Comparison of ENCODE assay signal across 18 mouse cellular contexts in the genomic region with DNA sequence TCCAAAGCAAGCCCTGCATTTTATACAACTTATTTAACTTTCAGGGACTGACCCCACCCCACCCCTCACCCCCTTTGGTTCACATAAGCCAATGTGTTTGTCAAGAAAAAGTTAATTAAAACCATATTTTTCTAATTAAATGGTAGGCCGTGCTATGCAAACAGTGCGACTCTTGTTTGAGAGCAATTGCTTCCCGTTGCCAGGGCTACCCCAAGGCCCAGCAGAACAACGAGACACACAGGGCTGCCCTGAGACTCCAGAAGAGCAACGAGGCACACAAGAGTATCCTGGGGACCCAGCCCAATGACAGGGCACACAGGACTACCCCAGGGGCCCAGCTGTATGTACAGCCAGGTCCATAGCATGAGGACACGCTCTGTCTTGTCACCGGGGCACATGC. TPM values are rescaled to one million over a fixed set of nuclear protein-coding genes. Genes with fewer than 3 reads are reported as not detected.
DNase-seq lines count a peak whose midpoint lies in the region; ATAC-seq lines count a peak whose summit lies in the region.
"Had no signal": no experiment of that assay in that cellular context is flagged by ENCODE, and none has a peak within 500 bp of the region (broad histone marks: within the 10 kb centered on the region; RNA-seq: fewer than 3 reads in every experiment).

No protein-coding gene starts in this region.

- no peaks in the 10 kb centered on the region for H3K9me3 ChIP-seq in forebrain, embryonic 10.5 days
- no peaks in the 10 kb centered on the region for H3K9me3 ChIP-seq in forebrain, embryonic 12.5 days
- H3K9me3 ChIP-seq in midbrain, embryonic 13.5 days, result no peaks in the 10 kb centered on the region
- no peaks in the 10 kb centered on the region for H3K9me3 ChIP-seq in midbrain, embryonic 10.5 days (replicated peaks)
- no peaks in the 10 kb centered on the region for H3K9me3 ChIP-seq in embryonic facial prominence, embryonic 13.5 days
- no peaks in the 10 kb centered on the region for H3K9me3 ChIP-seq in limb, embryonic 13.5 days

- H3K4me3 ChIP-seq in forebrain, embryonic 10.5 days, result no peak overlapping the region
- no peak overlapping the region for H3K4me3 ChIP-seq in forebrain, embryonic 12.5 days (replicated peaks)
- H3K4me3 ChIP-seq in midbrain, embryonic 13.5 days (replicated peaks), result no peak overlapping the region
- H3K4me3 ChIP-seq in midbrain, embryonic 10.5 days, result no peak overlapping the region
- H3K4me3 ChIP-seq in embryonic facial prominence, embryonic 13.5 days, result no peak overlapping the region
- H3K4me3 ChIP-seq in limb, embryonic 13.5 days, result no peak overlapping the region
- H3K4me3 ChIP-seq: gastrocnemius, adult 2 months; left cerebral cortex, adult 2 months had no signal

- H3K36me3 ChIP-seq in forebrain, embryonic 10.5 days (replicated peaks), result no peaks in the 10 kb centered on the region
- H3K36me3 ChIP-seq in forebrain, embryonic 12.5 days (replicated peaks), result no peaks in the 10 kb centered on the region
- H3K36me3 ChIP-seq in midbrain, embryonic 13.5 days, result no peaks in the 10 kb centered on the region
- H3K36me3 ChIP-seq in midbrain, embryonic 10.5 days, result no peaks in the 10 kb centered on the region
- H3K36me3 ChIP-seq in embryonic facial prominence, embryonic 13.5 days, result no peaks in the 10 kb centered on the region
- no peaks in the 10 kb centered on the region for H3K36me3 ChIP-seq in limb, embryonic 13.5 days

- H3K27me3 ChIP-seq in forebrain, embryonic 10.5 days (ENCODE audit: poor library complexity, severe bottlenecking), result peaks cover 23% of the 10 kb centered on the region
- peaks cover 16% of the 10 kb centered on the region for H3K27me3 ChIP-seq in forebrain, embryonic 12.5 days
- peaks cover 6% of the 10 kb centered on the region for H3K27me3 ChIP-seq in midbrain, embryonic 13.5 days
- H3K27me3 ChIP-seq in midbrain, embryonic 10.5 days (ENCODE audit: low read depth, poor library complexity, severe bottlenecking), result peaks cover 26% of the 10 kb centered on the region
- 0 out of 2 replicates have a peak, but pooled peaks cover 4% of the 10 kb centered on the region for H3K27me3 ChIP-seq in embryonic facial prominence, embryonic 13.5 days
- peaks cover 3% of the 10 kb centered on the region; the same call in 1 of the 2 replicates for H3K27me3 ChIP-seq in limb, embryonic 13.5 days

- peak overlapping the region; percentile 72 for H3K27ac ChIP-seq in forebrain, embryonic 10.5 days
- no peak overlapping the region for H3K27ac ChIP-seq in forebrain, embryonic 12.5 days
- no peak overlapping the region for H3K27ac ChIP-seq in midbrain, embryonic 13.5 days
- H3K27ac ChIP-seq in midbrain, embryonic 10.5 days (replicated peaks), result no peak overlapping the region
- peak overlapping the region; percentile 81 for H3K27ac ChIP-seq in embryonic facial prominence, embryonic 13.5 days
- H3K27ac ChIP-seq in limb, embryonic 13.5 days, result peak overlapping the region; percentile 78
- H3K27ac ChIP-seq: gastrocnemius, adult 2 months; left cerebral cortex, adult 2 months; macrophage had no signal

- H3K4me1 ChIP-seq in forebrain, embryonic 10.5 days, result peaks cover 52% of the 10 kb centered on the region
- H3K4me1 ChIP-seq in forebrain, embryonic 12.5 days, result peaks cover 10% of the 10 kb centered on the region
- H3K4me1 ChIP-seq in midbrain, embryonic 13.5 days (replicated peaks), result 0 out of 2 replicates have a peak, but pooled peaks cover 8% of the 10 kb centered on the region
- peaks cover 29% of the 10 kb centered on the region for H3K4me1 ChIP-seq in midbrain, embryonic 10.5 days
- H3K4me1 ChIP-seq in embryonic facial prominence, embryonic 13.5 days, result peaks cover 61% of the 10 kb centered on the region
- peaks cover 78% of the 10 kb centered on the region for H3K4me1 ChIP-seq in limb, embryonic 13.5 days

- ATAC-seq in forebrain, embryonic 12.5 days (ENCODE audit: low FRiP score), result no peak
- ATAC-seq in midbrain, embryonic 13.5 days, result peak; percentile 49; the same call in 1 of the 2 replicates
- ATAC-seq in embryonic facial prominence, embryonic 13.5 days (ENCODE audit: insufficient number of reproducible peaks, insufficient read depth, low FRiP score, low TSS enrichment, low read depth), result no peak
- ATAC-seq in limb, embryonic 13.5 days (ENCODE audit: low FRiP score, low read depth), result peak; percentile 46; the same call in 1 of the 2 replicates
- ATAC-seq: inflammation-experienced regulatory T-cells, adult 6 months had no signal

- H3K4me2 ChIP-seq in forebrain, embryonic 12.5 days, result no peak overlapping the region
- H3K4me2 ChIP-seq in midbrain, embryonic 13.5 days (replicated peaks), result no peak overlapping the region
- no peak overlapping the region for H3K4me2 ChIP-seq in embryonic facial prominence, embryonic 13.5 days
- no peak overlapping the region for H3K4me2 ChIP-seq in limb, embryonic 13.5 days (replicated peaks)
- H3K4me2 ChIP-seq: lung, embryonic 14.5 days had no signal

- no peak for DNase-seq in forebrain, embryonic 10.5 days (ENCODE audit: extremely low spot score, low spot score)
- no peak for DNase-seq in midbrain, embryonic 10.5 days (ENCODE audit: low spot score)
- DNase-seq in testis, postnatal 14 days (ENCODE audit: low spot score), result no peak
- DNase-seq in kidney, postnatal 4 days, result no peak
- DNase-seq: adrenal gland, postnatal 36 days; gastrocnemius, adult 2 months; heart, adult 18-20 months; kidney, adult 9 months; lung, embryonic 14.5 days; thymus, postnatal 4 days had no signal

- no peak overlapping the region for H3K9ac ChIP-seq in forebrain, embryonic 12.5 days
- H3K9ac ChIP-seq in midbrain, embryonic 13.5 days (replicated peaks), result no peak overlapping the region
- no peak overlapping the region for H3K9ac ChIP-seq in embryonic facial prominence, embryonic 13.5 days
- no peak overlapping the region for H3K9ac ChIP-seq in limb, embryonic 13.5 days
- H3K9ac ChIP-seq: lung, embryonic 14.5 days had no signal

- 61% methylated on average over 7 of the region's 7 CpGs for WGBS in forebrain, embryonic 10.5 days
- 70% methylated on average over 7 of the region's 7 CpGs for WGBS in forebrain, embryonic 12.5 days
- WGBS in midbrain, embryonic 13.5 days, result 69% methylated on average over 7 of the region's 7 CpGs
- 74% methylated on average over 7 of the region's 7 CpGs for WGBS in midbrain, embryonic 10.5 days
- WGBS in embryonic facial prominence, embryonic 13.5 days, result 36% methylated on average over 7 of the region's 7 CpGs
- WGBS in limb, embryonic 13.5 days, result 35% methylated on average over 7 of the region's 7 CpGs

RNA-seq across cellular contexts. Expression of a gene that starts 14.9 kb away (rescaled TPM):
- polyA plus RNA-seq in forebrain, embryonic 10.5 days (2016; fragmentation: Nextera tagmentation; extraction: Ambion mirVana), result 1.1 and 1.9 TPM in 2 replicates
- polyA plus RNA-seq in forebrain, embryonic 12.5 days (2016; fragmentation: Nextera tagmentation; extraction: Ambion mirVana), result 4.3 and 5.3 TPM in 2 replicates
- 5.8 and 6.7 TPM in 2 replicates for polyA plus RNA-seq in midbrain, embryonic 13.5 days (2015; fragmentation: Nextera tagmentation; extraction: Ambion mirVana)
- 1.2 and 3.1 TPM in 2 replicates for polyA plus RNA-seq in midbrain, embryonic 10.5 days (2016; fragmentation: Nextera tagmentation; extraction: Ambion mirVana)
- 13.8 and 23.0 TPM in 2 replicates for polyA plus RNA-seq in embryonic facial prominence, embryonic 13.5 days (2015; fragmentation: Nextera tagmentation; extraction: Ambion mirVana)
- 32.1 and 47.5 TPM in 2 replicates for polyA plus RNA-seq in limb, embryonic 13.5 days (2015; fragmentation: Nextera tagmentation; extraction: Ambion mirVana)

RNA-seq across cellular contexts. Expression of a gene that starts 52.3 kb away (rescaled TPM):
- 0.05 and 0.12 TPM in 2 replicates for polyA plus RNA-seq in forebrain, embryonic 10.5 days (2016; fragmentation: Nextera tagmentation; extraction: Ambion mirVana)
- polyA plus RNA-seq in forebrain, embryonic 12.5 days (2016; fragmentation: Nextera tagmentation; extraction: Ambion mirVana), result 0.10 and 0.14 TPM in 2 replicates
- polyA plus RNA-seq in midbrain, embryonic 13.5 days (2015; fragmentation: Nextera tagmentation; extraction: Ambion mirVana), result 0.12 and 0.24 TPM in 2 replicates
- 0.02 and 0.07 TPM in 2 replicates for polyA plus RNA-seq in midbrain, embryonic 10.5 days (2016; fragmentation: Nextera tagmentation; extraction: Ambion mirVana)
- polyA plus RNA-seq in embryonic facial prominence, embryonic 13.5 days (2015; fragmentation: Nextera tagmentation; extraction: Ambion mirVana), result 0.04 and 0.08 TPM in 2 replicates
- polyA plus RNA-seq in limb, embryonic 13.5 days (2015; fragmentation: Nextera tagmentation; extraction: Ambion mirVana), result 0.31 and 0.32 TPM in 2 replicates
- polyA plus RNA-seq: inflammation-experienced regulatory T-cells, adult 6 months; liver, adult 2 months; macrophage had no signal

Comparison
In these comparisons a context has a peak if more than half of its experiments do, and no peak if none do; other contexts are left out.
1. H3K27ac ChIP-seq: peak in forebrain, embryonic 10.5 days (single experiment), embryonic facial prominence, embryonic 13.5 days (single experiment) and limb, embryonic 13.5 days (single experiment); none in forebrain, embryonic 12.5 days (single experiment), midbrain, embryonic 13.5 days (single experiment) and midbrain, embryonic 10.5 days (single experiment).
2. ATAC-seq: peak in midbrain, embryonic 13.5 days (single experiment) and limb, embryonic 13.5 days (single experiment); none in forebrain, embryonic 12.5 days (single experiment) and embryonic facial prominence, embryonic 13.5 days (single experiment).